Mouse (Mus musculus): ENCODE data around the gene Gm10471. TPM values are rescaled to one million over a fixed set of nuclear protein-coding genes. Genes with fewer than 3 reads are reported as not detected.
"Not testable (repeated sequence)": the region's sequence is repeated elsewhere in the genome, so short reads cannot be mapped to it uniquely, and the experiment has no call there.

Gene Gm10471
- polyA plus RNA-seq (2012; rRNA removed): 0.61 and 0.96 TPM in 2 replicates

- H3K27me3 ChIP-seq (ENCODE audit: control insufficient read depth, insufficient read depth, low read length); H3K4me1 ChIP-seq (ENCODE audit: control insufficient read depth, insufficient read depth, low read length); H3K36me3 ChIP-seq (ENCODE audit: control insufficient read depth, insufficient read depth, low read length); H3K27ac ChIP-seq (ENCODE audit: control insufficient read depth, insufficient read depth, low read depth, low read length); H3K4me3 ChIP-seq (ENCODE audit: control insufficient read depth, low read depth, low read length): not testable (repeated sequence)
Observed at GRCm38 (mm10) chr5:26089191-26089590, at the start of gene Gm10471. TSS of gene Gm10471 (minus strand) at chr5:26089291.

DNA sequence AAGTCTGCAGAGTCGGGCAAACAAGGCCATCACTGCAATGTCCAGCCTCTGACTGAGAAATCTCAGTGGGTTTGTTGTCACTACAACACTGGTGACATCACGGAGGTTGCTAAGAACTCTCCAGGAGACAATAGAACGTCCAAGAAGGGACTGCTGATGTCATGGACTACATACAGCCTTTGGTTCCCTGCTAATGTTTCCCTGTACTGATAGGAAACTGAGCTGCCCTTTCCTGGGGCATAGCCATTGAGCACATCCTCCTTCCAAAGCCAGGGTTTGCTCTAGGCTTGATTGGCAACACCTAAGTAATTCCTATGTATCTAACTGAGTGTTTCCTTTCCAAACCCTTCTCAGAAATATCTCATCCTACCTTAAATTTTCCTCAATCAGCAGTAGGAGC is 32.2 kb upstream of the Gm10471 start, which contains the start of gene Gm10220:
Gene Gm10220 (minus strand): TSS at position 101 of the 400 bp plus-strand sequence.
- not testable (repeated sequence) for H3K4me3 ChIP-seq (ENCODE audit: control insufficient read depth, low read depth, low read length); H3K36me3 ChIP-seq (ENCODE audit: control insufficient read depth, insufficient read depth, low read length); H3K4me1 ChIP-seq (ENCODE audit: control insufficient read depth, insufficient read depth, low read length); H3K27me3 ChIP-seq (ENCODE audit: control insufficient read depth, insufficient read depth, low read length); H3K27ac ChIP-seq (ENCODE audit: control insufficient read depth, insufficient read depth, low read depth, low read length)

GRCm38 (mm10) chr5:26105262-26105661 is 16.2 kb upstream of the Gm10471 start, which contains the start of gene 5031410I06Rik:
TSS of gene 5031410I06Rik (minus strand) at chr5:26105362.
- not testable (repeated sequence) for H3K4me3 ChIP-seq (ENCODE audit: control insufficient read depth, low read depth, low read length); H3K36me3 ChIP-seq (ENCODE audit: control insufficient read depth, insufficient read depth, low read length); H3K27me3 ChIP-seq (ENCODE audit: control insufficient read depth, insufficient read depth, low read length); H3K4me1 ChIP-seq (ENCODE audit: control insufficient read depth, insufficient read depth, low read length); H3K27ac ChIP-seq (ENCODE audit: control insufficient read depth, insufficient read depth, low read depth, low read length)

- H3K4me3 ChIP-seq (ENCODE audit: control insufficient read depth, low read depth, low read length); H3K27me3 ChIP-seq (ENCODE audit: control insufficient read depth, insufficient read depth, low read length); H3K4me1 ChIP-seq (ENCODE audit: control insufficient read depth, insufficient read depth, low read length); H3K27ac ChIP-seq (ENCODE audit: control insufficient read depth, insufficient read depth, low read depth, low read length); H3K36me3 ChIP-seq (ENCODE audit: control insufficient read depth, insufficient read depth, low read length): not testable (repeated sequence)
Observed at GRCm38 (mm10) chr5:26079023-26079422, 10.1 kb downstream of the Gm10471 start.

DNA sequence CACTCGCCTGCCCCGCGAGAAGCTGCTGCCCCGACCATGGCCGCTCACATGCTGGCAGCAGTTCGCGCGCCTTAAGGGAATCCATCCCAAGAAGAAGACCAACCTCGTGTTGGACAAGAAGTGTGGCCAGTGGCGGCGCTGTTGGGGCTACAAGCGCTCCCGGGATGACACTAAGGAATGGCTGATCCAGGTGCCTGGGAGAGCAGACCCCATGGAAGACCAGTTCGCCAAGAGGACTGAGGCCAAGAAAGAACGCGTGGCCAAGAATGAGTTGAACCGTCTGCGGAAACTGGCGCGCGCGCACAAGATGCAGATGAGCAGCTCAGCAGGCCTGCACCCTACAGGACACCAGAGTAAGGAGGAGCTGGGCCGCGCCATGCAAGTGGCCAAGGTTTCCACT is 18.4 kb downstream of the Gm10471 start:
- Histone ChIP-seq H3K36me3 (ENCODE audit: control insufficient read depth, insufficient read depth, low read length) (no peaks in the 10 kb centered on the region), H3K27ac (ENCODE audit: control insufficient read depth, insufficient read depth, low read depth, low read length) (no peak overlapping the region), H3K27me3 (ENCODE audit: control insufficient read depth, insufficient read depth, low read length) (no peaks in the 10 kb centered on the region), H3K4me3 (ENCODE audit: control insufficient read depth, low read depth, low read length) (no peak overlapping the region), H3K4me1 (ENCODE audit: control insufficient read depth, insufficient read depth, low read length) (no peaks in the 10 kb centered on the region)
- TF ChIP-seq POLR2A (IDR thresholded peaks at IDR 0.05; ENCODE audit: control insufficient read depth, low read depth, low read length) (no peak), CTCF (IDR thresholded peaks at IDR 0.05; ENCODE audit: control insufficient read depth, insufficient read depth, insufficient replicate concordance, low read depth, low read length) (no peak)

- not testable (repeated sequence) for H3K36me3 ChIP-seq (ENCODE audit: control insufficient read depth, insufficient read depth, low read length); H3K4me1 ChIP-seq (ENCODE audit: control insufficient read depth, insufficient read depth, low read length); H3K27ac ChIP-seq (ENCODE audit: control insufficient read depth, insufficient read depth, low read depth, low read length); H3K4me3 ChIP-seq (ENCODE audit: control insufficient read depth, low read depth, low read length); H3K27me3 ChIP-seq (ENCODE audit: control insufficient read depth, insufficient read depth, low read length)
Observed at GRCm38 (mm10) chr5:26058481-26058880, 30.6 kb downstream of the Gm10471 start, which contains the start of gene Gm7347. TSS of gene Gm7347 (minus strand) at chr5:26058581.

GRCm38 (mm10) chr5:26039458-26039857 is 49.6 kb downstream of the Gm10471 start, which contains the start of gene Speer4a:
TSS of gene Speer4a (minus strand) at chr5:26039558.
- H3K4me1 ChIP-seq (ENCODE audit: control insufficient read depth, insufficient read depth, low read length); H3K36me3 ChIP-seq (ENCODE audit: control insufficient read depth, insufficient read depth, low read length); H3K27ac ChIP-seq (ENCODE audit: control insufficient read depth, insufficient read depth, low read depth, low read length); H3K27me3 ChIP-seq (ENCODE audit: control insufficient read depth, insufficient read depth, low read length): not testable (repeated sequence)
- H3K4me3 ChIP-seq (ENCODE audit: control insufficient read depth, low read depth, low read length): peak within 1 kb of the TSS; percentile 47

Other genes with a start within 250 kb of the Gm10471 start
- gene Gm21663, start 146.9 kb downstream of the Gm10471 start, polyA plus RNA-seq (2012; rRNA removed): 2.6 and 4.1 TPM in 2 replicates
- 0.49 and 0.73 TPM in 2 replicates for gene Gm21671, start 134.9 kb downstream of the Gm10471 start, polyA plus RNA-seq (2012; rRNA removed)
- gene Gm21680, start 116.6 kb downstream of the Gm10471 start, polyA plus RNA-seq (2012; rRNA removed): 0.57 and 0.96 TPM in 2 replicates
- gene Gm21698, start 100.6 kb downstream of the Gm10471 start, polyA plus RNA-seq (2012; rRNA removed): 1.6 and 2.1 TPM in 2 replicates
- 0.90 and 1.2 TPM in 2 replicates for gene Gm1979, start 84.5 kb downstream of the Gm10471 start, polyA plus RNA-seq (2012; rRNA removed)
- 1.6 and 2.3 TPM in 2 replicates for gene Gm5862, start 66.4 kb downstream of the Gm10471 start, polyA plus RNA-seq (2012; rRNA removed)
- gene Speer4a, start 49.7 kb downstream of the Gm10471 start, polyA plus RNA-seq (2012; rRNA removed): 1.4 and 1.7 TPM in 2 replicates
- 1.2 and 1.8 TPM in 2 replicates for gene Gm7347, start 30.7 kb downstream of the Gm10471 start, polyA plus RNA-seq (2012; rRNA removed)
- gene 5031410I06Rik, start 16.1 kb upstream of the Gm10471 start, polyA plus RNA-seq (2012; rRNA removed): 1.8 and 2.2 TPM in 2 replicates
- 2.3 and 2.8 TPM in 2 replicates for gene Gm10220, start 32.1 kb upstream of the Gm10471 start, polyA plus RNA-seq (2012; rRNA removed)
- gene Gm7361, start 168.4 kb upstream of the Gm10471 start, polyA plus RNA-seq (2012; rRNA removed): 3.5 and 4.7 TPM in 2 replicates